Mouse (Mus musculus) heart, embryonic 10.5 days (tissue): ENCODE measurements around the gene Olfr818. TPM values are rescaled to one million over a fixed set of nuclear protein-coding genes. Genes with fewer than 3 reads are reported as not detected.
"Not testable (repeated sequence)": the region's sequence is repeated elsewhere in the genome, so short reads cannot be mapped to it uniquely, and the experiment has no call there.

Source experiments
- DNase-seq: peaks from one replicate; pipeline ENCODE4 v3.0.0-alpha.2; 2017; ENCODE audit warnings: low spot score
- H3K27ac ChIP-seq: fragments of 300-500 bp; sonication (generic); 2 replicates; pipeline ENCODE4 v1.5.1; 2016; ENCODE audit warnings: mild to moderate bottlenecking
- H3K27me3 ChIP-seq: fragments of 300-500 bp; sonication (generic); 2 replicates; pipeline ENCODE4 v1.6.1; 2016; ENCODE audit warnings: mild to moderate bottlenecking; ENCODE audit not compliant: poor library complexity, insufficient read depth, severe bottlenecking
- H3K36me3 ChIP-seq: fragments of 300-500 bp; sonication (generic); 2 replicates; pipeline ENCODE4 v1.6.1; 2016; ENCODE audit warnings: mild to moderate bottlenecking, moderate library complexity
- H3K4me1 ChIP-seq: fragments of 300-500 bp; sonication (generic); 2 replicates; pipeline ENCODE4 v1.6.1; 2016; ENCODE audit warnings: mild to moderate bottlenecking
- H3K4me3 ChIP-seq: fragments of 300-500 bp; sonication (generic); 2 replicates; pipeline ENCODE4 v1.5.1; 2016; ENCODE audit warnings: mild to moderate bottlenecking, moderate library complexity
- H3K9me3 ChIP-seq: fragments of 300-500 bp; sonication (generic); 2 replicates; pipeline ENCODE4 v1.6.1; 2016; ENCODE audit warnings: mild to moderate bottlenecking, moderate library complexity
- WGBS: fragments of 180-500 bp; shearing (Covaris S2); methylation state at CpG from one replicate; pipeline ENCODE4 v1.1.7; 2016; 5-methylcytosine and 5-hydroxymethylcytosine counted together
- polyA plus RNA-seq: library from polyadenylated mRNA; unstranded; fragments of >200 nt; fragmentation: Nextera tagmentation; extraction: Ambion mirVana; gene quantifications from 2 replicates; pipeline ENCODE4 v1.2.1, GENCODE M21; 2016

The Olfr818 gene
- not detected in 2 replicates for polyA plus RNA-seq

DNA sequence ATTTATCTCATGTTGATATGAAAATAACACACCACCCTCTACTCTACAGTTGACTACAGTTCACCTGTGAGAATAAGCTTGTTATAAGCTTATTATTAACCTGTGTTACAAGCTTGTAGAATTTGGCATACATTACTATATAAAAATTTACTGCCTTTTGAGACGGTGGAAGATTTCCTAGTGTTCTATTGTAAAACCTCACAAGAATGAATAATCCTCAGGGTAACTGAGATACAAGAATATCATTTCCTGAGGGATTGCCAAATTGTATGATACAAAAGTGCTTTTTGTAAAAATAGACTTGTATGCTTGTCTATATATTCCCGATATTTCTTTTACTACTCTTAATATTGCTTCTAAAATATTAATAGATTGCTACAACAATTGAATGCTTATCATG is at the start of gene Olfr818:
Gene Olfr818 (minus strand): TSS at position 101 of the 400 bp plus-strand sequence.
- DNase-seq = no peak
- H3K27me3 ChIP-seq = no peaks in the 10 kb centered on the region
- H3K4me1 ChIP-seq = no peaks in the 10 kb centered on the region
- no peaks in the 10 kb centered on the region for H3K9me3 ChIP-seq
- 90% methylated on average over 2 of the region's 2 CpGs for WGBS
- H3K4me3 ChIP-seq = no peak within 1 kb of the TSS
- H3K36me3 ChIP-seq = no peaks in the 10 kb centered on the region
- no peak within 1 kb of the TSS for H3K27ac ChIP-seq

DNA sequence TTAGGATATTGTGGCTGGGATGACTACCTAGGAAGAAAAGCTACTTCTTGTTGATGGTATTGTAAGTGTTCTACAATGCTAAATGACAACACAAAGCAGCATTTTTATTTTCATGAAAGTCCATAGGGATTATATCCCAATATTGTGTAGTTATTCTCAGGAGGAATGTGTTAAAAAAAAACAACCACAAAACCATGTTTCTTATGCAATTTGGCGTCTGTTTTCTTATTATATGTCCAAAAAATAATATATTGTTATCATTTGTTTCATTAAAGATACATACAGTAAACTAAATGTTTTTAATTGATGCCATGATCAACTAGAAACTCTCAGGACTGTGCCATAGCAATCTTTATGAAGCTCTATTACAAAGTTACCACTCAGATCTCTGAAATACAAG is 36.1 kb upstream of the Olfr818 start, which contains the start of gene Gm10310:
Gene Gm10310 (minus strand): TSS at position 101 of the 400 bp plus-strand sequence.
- H3K4me3 ChIP-seq, DNase-seq, H3K9me3 ChIP-seq, H3K36me3 ChIP-seq, H3K4me1 ChIP-seq, H3K27me3 ChIP-seq, H3K27ac ChIP-seq: not testable (repeated sequence)
- no CpG with 5 or more reads among the region's 1 CpGs for WGBS

DNA sequence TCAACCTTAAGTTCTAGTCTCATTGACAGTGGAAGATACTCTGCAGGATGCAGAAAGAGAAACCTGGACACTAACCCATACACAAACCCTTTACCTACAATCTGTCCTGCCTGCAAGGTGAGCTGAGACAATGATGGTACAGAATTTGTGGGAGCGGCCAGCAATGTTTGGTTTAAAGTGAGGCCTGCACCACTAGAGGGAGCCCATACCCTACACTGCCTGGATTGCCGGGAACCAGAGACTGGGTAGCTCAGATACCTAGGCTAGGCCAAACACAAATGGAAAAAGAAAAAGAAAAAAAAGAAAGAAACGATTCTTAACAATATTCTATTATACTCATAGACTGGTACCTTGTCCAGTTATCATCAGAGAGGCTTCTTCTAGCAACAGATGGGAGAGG is 33.0 kb upstream of the Olfr818 start:
- H3K4me3 ChIP-seq, DNase-seq, H3K9me3 ChIP-seq, H3K4me1 ChIP-seq, H3K27me3 ChIP-seq, H3K36me3 ChIP-seq, H3K27ac ChIP-seq: not testable (repeated sequence)
- no CpG with 5 or more reads among the region's 3 CpGs for WGBS

DNA sequence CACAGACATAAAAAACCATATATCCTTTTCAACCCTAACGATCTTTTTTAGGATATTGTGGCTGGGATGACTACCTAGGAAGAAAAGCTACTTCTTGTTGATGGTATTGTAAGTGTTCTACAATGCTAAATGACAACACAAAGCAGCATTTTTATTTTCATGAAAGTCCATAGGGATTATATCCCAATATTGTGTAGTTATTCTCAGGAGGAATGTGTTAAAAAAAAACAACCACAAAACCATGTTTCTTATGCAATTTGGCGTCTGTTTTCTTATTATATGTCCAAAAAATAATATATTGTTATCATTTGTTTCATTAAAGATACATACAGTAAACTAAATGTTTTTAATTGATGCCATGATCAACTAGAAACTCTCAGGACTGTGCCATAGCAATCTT is 27.1 kb upstream of the Olfr818 start, which contains the start of gene Olfr247:
Gene Olfr247 (minus strand): TSS at position 101 of the 400 bp plus-strand sequence.
- H3K4me3 ChIP-seq, H3K4me1 ChIP-seq, H3K36me3 ChIP-seq, H3K27me3 ChIP-seq, DNase-seq, H3K27ac ChIP-seq, H3K9me3 ChIP-seq: not testable (repeated sequence)
- WGBS = no CpG with 5 or more reads among the region's 2 CpGs

DNA sequence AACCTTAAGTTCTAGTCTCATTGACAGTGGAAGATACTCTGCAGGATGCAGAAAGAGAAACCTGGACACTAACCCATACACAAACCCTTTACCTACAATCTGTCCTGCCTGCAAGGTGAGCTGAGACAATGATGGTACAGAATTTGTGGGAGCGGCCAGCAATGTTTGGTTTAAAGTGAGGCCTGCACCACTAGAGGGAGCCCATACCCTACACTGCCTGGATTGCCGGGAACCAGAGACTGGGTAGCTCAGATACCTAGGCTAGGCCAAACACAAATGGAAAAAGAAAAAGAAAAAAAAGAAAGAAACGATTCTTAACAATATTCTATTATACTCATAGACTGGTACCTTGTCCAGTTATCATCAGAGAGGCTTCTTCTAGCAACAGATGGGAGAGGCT is 24.1 kb upstream of the Olfr818 start:
- not testable (repeated sequence) for H3K9me3 ChIP-seq, H3K27ac ChIP-seq, H3K4me1 ChIP-seq, H3K4me3 ChIP-seq, H3K36me3 ChIP-seq, H3K27me3 ChIP-seq, DNase-seq
- WGBS = no CpG with 5 or more reads among the region's 3 CpGs

DNA sequence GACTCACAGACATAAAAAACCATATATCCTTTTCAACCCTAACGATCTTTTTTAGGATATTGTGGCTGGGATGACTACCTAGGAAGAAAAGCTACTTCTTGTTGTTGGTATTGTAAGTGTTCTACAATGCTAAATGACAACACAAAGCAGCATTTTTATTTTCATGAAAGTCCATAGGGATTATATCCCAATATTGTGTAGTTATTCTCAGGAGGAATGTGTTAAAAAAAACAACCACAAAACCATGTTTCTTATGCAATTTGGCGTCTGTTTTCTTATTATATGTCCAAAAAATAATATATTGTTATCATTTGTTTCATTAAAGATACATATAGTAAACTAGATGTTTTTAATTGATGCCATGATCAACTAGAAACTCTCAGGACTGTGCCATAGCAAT is 18.3 kb upstream of the Olfr818 start, which contains the start of gene Olfr819:
Gene Olfr819 (minus strand): TSS at position 101 of the 400 bp plus-strand sequence.
- not testable (repeated sequence) for H3K9me3 ChIP-seq, H3K27me3 ChIP-seq, H3K4me1 ChIP-seq, DNase-seq, H3K36me3 ChIP-seq, H3K27ac ChIP-seq, H3K4me3 ChIP-seq
- 72% methylated on average over 2 of the region's 2 CpGs for WGBS

DNA sequence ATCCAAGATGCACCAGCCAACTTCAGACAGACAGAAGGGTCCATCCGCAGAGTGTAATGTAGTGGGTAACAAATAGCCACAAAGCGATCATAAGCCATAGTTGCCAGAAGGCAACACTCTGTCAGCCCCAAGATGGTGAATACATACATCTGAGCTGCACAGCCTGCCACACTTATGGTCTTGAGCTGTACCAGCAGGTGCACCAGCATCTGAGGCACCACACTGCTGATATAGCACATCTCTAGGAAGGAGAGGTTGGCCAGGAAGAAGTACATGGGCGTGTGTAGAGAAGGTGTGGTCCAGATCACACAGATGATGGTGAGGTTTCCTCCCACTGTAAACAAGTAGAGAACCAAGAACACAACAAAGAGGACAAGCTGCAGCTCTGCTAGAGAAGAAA is 17.3 kb upstream of the Olfr818 start:
- not testable (repeated sequence) for H3K4me1 ChIP-seq, DNase-seq, H3K36me3 ChIP-seq, H3K27ac ChIP-seq, H3K27me3 ChIP-seq, H3K9me3 ChIP-seq, H3K4me3 ChIP-seq
- WGBS = 80% methylated on average over 2 of the region's 3 CpGs

DNA sequence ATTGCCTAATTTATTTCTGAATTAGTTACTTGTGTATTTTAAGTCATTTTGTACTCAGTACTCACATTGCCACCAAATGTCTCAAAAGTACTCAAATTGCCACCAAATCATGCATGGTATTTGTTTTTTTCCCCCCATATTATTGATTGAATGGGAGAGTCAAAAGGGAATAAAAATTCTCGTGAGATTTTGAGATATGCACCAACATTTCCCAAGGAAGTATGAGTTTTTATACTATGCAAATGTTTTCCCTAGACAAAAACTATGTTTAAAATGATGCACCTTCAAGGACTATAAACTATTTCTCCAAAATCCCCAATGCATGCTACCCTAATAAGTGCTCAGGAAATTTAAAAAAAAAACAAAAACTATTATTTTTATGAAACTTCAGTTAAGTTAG is 33.4 kb downstream of the Olfr818 start, which contains the start of gene Olfr816:
Gene Olfr816 (minus strand): TSS at position 101 of the 400 bp plus-strand sequence.
- Histone ChIP-seq H3K4me3 (no peak within 1 kb of the TSS), H3K9me3 (no peaks in the 10 kb centered on the region)
- no peak for DNase-seq

DNA sequence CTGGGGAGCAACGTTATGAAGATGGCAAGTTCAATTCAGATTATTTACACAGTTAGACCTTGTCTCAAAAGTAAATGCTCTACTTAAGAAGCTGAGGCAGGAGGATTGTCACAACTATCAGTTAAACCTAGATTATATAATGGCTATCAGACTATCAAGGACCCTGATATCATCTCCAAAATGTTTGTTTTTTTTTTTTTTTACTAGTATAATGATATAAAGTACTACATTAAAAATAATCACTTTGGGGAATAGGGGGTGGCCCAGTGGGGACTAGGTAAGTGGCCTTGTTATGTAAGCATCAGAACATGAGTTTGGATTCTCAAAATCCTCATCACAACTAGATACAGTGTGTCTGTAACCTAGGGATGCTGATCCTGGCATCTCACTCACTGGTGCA is 43.1 kb downstream of the Olfr818 start, which contains the start of gene Olfr815:
Gene Olfr815 (minus strand): TSS at position 101 of the 400 bp plus-strand sequence.
- not testable (repeated sequence) for H3K9me3 ChIP-seq, H3K4me1 ChIP-seq, H3K4me3 ChIP-seq, DNase-seq, H3K36me3 ChIP-seq, H3K27ac ChIP-seq, H3K27me3 ChIP-seq
- WGBS = 53% methylated on average over 1 of the region's 1 CpGs

More for the DNA sequence above, 33.4 kb downstream of the Olfr818 start, which contains the start of gene Olfr816:
- Histone ChIP-seq H3K27me3 (no peaks in the 10 kb centered on the region), H3K27ac (no peak within 1 kb of the TSS), H3K4me1 (no peaks in the 10 kb centered on the region), H3K36me3 (no peaks in the 10 kb centered on the region)
- 50% methylated on average over 1 of the region's 1 CpGs for WGBS

Other genes starting within 250 kb of the Olfr818 start
- gene Olfr804, start 245.9 kb downstream of the Olfr818 start, polyA plus RNA-seq = not detected in 2 replicates
- gene Olfr805, start 219.7 kb downstream of the Olfr818 start, polyA plus RNA-seq = not detected in 2 replicates
- gene Olfr806, start 207.2 kb downstream of the Olfr818 start, polyA plus RNA-seq = not detected in 2 replicates
- gene Olfr807, start 191.3 kb downstream of the Olfr818 start, polyA plus RNA-seq = not detected in 2 replicates
- not detected in 2 replicates for gene Olfr808, start 183.6 kb downstream of the Olfr818 start, polyA plus RNA-seq
- not detected in 2 replicates for gene Olfr809, start 174.5 kb downstream of the Olfr818 start, polyA plus RNA-seq
- gene Olfr810, start 154.2 kb downstream of the Olfr818 start, polyA plus RNA-seq = not detected in 2 replicates
- not detected in 2 replicates for gene Olfr811, start 144.7 kb downstream of the Olfr818 start, polyA plus RNA-seq
- not detected in 2 replicates for gene Olfr812, start 103.0 kb downstream of the Olfr818 start, polyA plus RNA-seq
- not detected in 2 replicates for gene Olfr813, start 93.7 kb downstream of the Olfr818 start, polyA plus RNA-seq
- not detected in 2 replicates for gene Olfr814, start 69.2 kb downstream of the Olfr818 start, polyA plus RNA-seq
- not detected in 2 replicates for gene Olfr815, start 43.2 kb downstream of the Olfr818 start, polyA plus RNA-seq
- not detected in 2 replicates for gene Olfr816, start 33.5 kb downstream of the Olfr818 start, polyA plus RNA-seq
- gene Olfr819, start 18.2 kb upstream of the Olfr818 start, polyA plus RNA-seq = not detected in 2 replicates
- gene Olfr247, start 27.0 kb upstream of the Olfr818 start, polyA plus RNA-seq = not detected in 2 replicates
- gene Gm10310, start 36.0 kb upstream of the Olfr818 start, polyA plus RNA-seq = not detected in 2 replicates
- gene Olfr820, start 63.5 kb upstream of the Olfr818 start, polyA plus RNA-seq = not detected in 2 replicates
- gene Olfr821, start 81.2 kb upstream of the Olfr818 start, polyA plus RNA-seq = not detected in 2 replicates
- not detected in 2 replicates for gene Olfr822, start 122.1 kb upstream of the Olfr818 start, polyA plus RNA-seq
- not detected in 2 replicates for gene Olfr823, start 166.3 kb upstream of the Olfr818 start, polyA plus RNA-seq
- gene Olfr824, start 180.9 kb upstream of the Olfr818 start, polyA plus RNA-seq = not detected in 2 replicates
- gene Olfr825, start 217.7 kb upstream of the Olfr818 start, polyA plus RNA-seq = not detected in 2 replicates
- gene Olfr826, start 235.1 kb upstream of the Olfr818 start, polyA plus RNA-seq = not detected in 2 replicates